Comparison of ENCODE assay signal across 13 mouse cellular contexts in the genomic region with DNA sequence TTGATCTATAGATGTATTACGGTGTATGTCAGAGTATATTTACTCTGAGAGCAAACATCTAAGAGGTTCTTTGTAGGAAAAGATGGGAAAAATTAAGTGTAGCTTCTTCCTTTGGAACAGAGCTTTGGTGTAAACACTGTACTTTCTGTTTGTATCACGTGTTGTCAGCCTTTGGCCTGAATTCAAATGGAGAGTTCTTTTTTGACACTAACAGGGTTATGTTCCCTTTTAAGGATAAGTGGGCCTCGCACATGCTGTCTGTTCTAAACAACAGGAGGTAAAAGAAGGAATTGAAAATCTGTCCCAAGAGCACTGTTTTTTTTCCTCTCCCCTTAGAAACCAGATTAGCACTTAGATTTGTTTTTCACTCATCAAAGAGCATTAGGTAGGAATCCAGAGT.
DNase-seq lines count a peak whose midpoint lies in the region; ATAC-seq lines count a peak whose summit lies in the region.
"Had no signal": no experiment of that assay in that cellular context is flagged by ENCODE, and none has a peak within 500 bp of the region (broad histone marks: within the 10 kb centered on the region; RNA-seq: fewer than 3 reads in every experiment).

No protein-coding gene starts in this region.

- peak; percentile 66 to 78 for DNase-seq in heart, adult 18-20 months
- DNase-seq in heart, postnatal 25 days (ENCODE audit: low spot score): no peak
- DNase-seq in neural tube, embryonic 10.5 days (ENCODE audit: extremely low spot score, low spot score): no peak
- peak; percentile 54 for DNase-seq in kidney, postnatal 14 days
- DNase-seq in cerebellum, adult 9-11 months: no peak
- no peak for DNase-seq in cerebellum, postnatal 36 days
- DNase-seq: gastrocnemius, postnatal 10 days; thymus, adult 18-20 months had no signal

- no peaks in the 10 kb centered on the region for H3K27me3 ChIP-seq in neural tube, embryonic 14.5 days (ENCODE audit: control insufficient read depth, insufficient read depth, low read length)
- H3K27me3 ChIP-seq: embryonic facial prominence, embryonic 13.5 days; limb, embryonic 15.5 days had no signal

- H3K4me2 ChIP-seq in neural tube, embryonic 14.5 days (ENCODE audit: low read depth, low read length): no peak overlapping the region
- H3K4me2 ChIP-seq: embryonic facial prominence, embryonic 13.5 days; limb, embryonic 15.5 days had no signal

- no peak overlapping the region for H3K4me3 ChIP-seq in neural tube, embryonic 14.5 days (ENCODE audit: low read depth, low read length)
- H3K4me3 ChIP-seq: embryonic facial prominence, embryonic 13.5 days; limb, embryonic 15.5 days had no signal

- no peaks in the 10 kb centered on the region for H3K4me1 ChIP-seq in neural tube, embryonic 14.5 days (ENCODE audit: control insufficient read depth, insufficient read depth, low read length)

- H3K27ac ChIP-seq in neural tube, embryonic 14.5 days (ENCODE audit: low read depth, low read length): no peak overlapping the region
- H3K27ac ChIP-seq: embryonic facial prominence, embryonic 13.5 days had no signal

- no peak overlapping the region for H3K9ac ChIP-seq in neural tube, embryonic 14.5 days (replicated peaks; ENCODE audit: low read depth, low read length)
- H3K9ac ChIP-seq: embryonic facial prominence, embryonic 13.5 days; limb, embryonic 15.5 days had no signal

- intact Hi-C loops in heart, postnatal 25 days (cut with DNase I): no loop called here

- peak; percentile 41; the same call in 1 of the 2 replicates for ATAC-seq in neural tube, embryonic 14.5 days (ENCODE audit: low read depth)
- ATAC-seq in megakaryocyte progenitor cell, adult 5-6 weeks (replicated peaks; ENCODE audit: poor library complexity): no peak
- ATAC-seq: CD4-positive, CD25-positive, alpha-beta regulatory T cell, adult 4 months had no signal

- H3K9me3 ChIP-seq in neural tube, embryonic 14.5 days (ENCODE audit: control insufficient read depth, low read length): no peaks in the 10 kb centered on the region
- H3K9me3 ChIP-seq: limb, embryonic 15.5 days had no signal

- 52% methylated on average over 3 of the region's 3 CpGs for WGBS in neural tube, embryonic 14.5 days

- H3K36me3 ChIP-seq in neural tube, embryonic 14.5 days (ENCODE audit: control insufficient read depth, insufficient read depth, low read length): no peaks in the 10 kb centered on the region

Comparison
In these comparisons a context has a peak if more than half of its experiments do, and no peak if none do; other contexts are left out.
1. DNase-seq: peak in heart, adult 18-20 months (2 of 2) and kidney, postnatal 14 days (single experiment); none in heart, postnatal 25 days (single experiment), neural tube, embryonic 10.5 days (single experiment), cerebellum, adult 9-11 months (single experiment) and cerebellum, postnatal 36 days (0 of 2).